Mouse (Mus musculus) hindbrain, embryonic 15.5 days (tissue): ENCODE measurements around the gene Shisal1. TPM values are rescaled to one million over a fixed set of nuclear protein-coding genes. Genes with fewer than 3 reads are reported as not detected.

Experiments used
- ATAC-seq: fragments of 200-750 bp; cut with Nextera tagmentation; 2 replicates; pipeline ENCODE4 v1.8.0; 2017; ENCODE audit warnings: low read depth, moderate number of reproducible peaks, moderate TSS enrichment; ENCODE audit not compliant: low FRiP score
- H3K27ac ChIP-seq: fragments of 300-500 bp; sonication (generic); replicated peaks from 2 replicates; pipeline ENCODE4 v1.5.1; 2015; ENCODE audit warnings: mild to moderate bottlenecking, inconsistent platforms
- H3K27me3 ChIP-seq: fragments of 300-500 bp; sonication (generic); 2 replicates; pipeline ENCODE4 v1.6.1; 2015; ENCODE audit warnings: control low read depth, inconsistent platforms
- H3K36me3 ChIP-seq: fragments of 300-500 bp; sonication (generic); 2 replicates; pipeline ENCODE4 v1.6.1; 2015; ENCODE audit warnings: control low read depth, inconsistent platforms
- H3K4me1 ChIP-seq: fragments of 300-500 bp; sonication (generic); replicated peaks from 2 replicates; pipeline ENCODE4 v1.6.1; 2015; ENCODE audit warnings: control low read depth, inconsistent platforms
- H3K4me2 ChIP-seq: fragments of 300-500 bp; sonication (generic); 2 replicates; pipeline ENCODE4 v1.6.1; 2015; ENCODE audit warnings: moderate library complexity, mild to moderate bottlenecking, inconsistent platforms
- H3K4me3 ChIP-seq: fragments of 300-500 bp; sonication (generic); 2 replicates; pipeline ENCODE4 v1.5.1; 2015; ENCODE audit warnings: mild to moderate bottlenecking, inconsistent platforms
- H3K9ac ChIP-seq: fragments of 300-500 bp; sonication (generic); 2 replicates; pipeline ENCODE4 v1.6.1; 2015; ENCODE audit warnings: inconsistent platforms
- H3K9me3 ChIP-seq: fragments of 300-500 bp; sonication (generic); 2 replicates; pipeline ENCODE4 v1.6.1; 2016; ENCODE audit warnings: control low read depth, inconsistent platforms
- WGBS: fragments of 180-500 bp; shearing (Covaris S2); methylation state at CpG from one replicate; pipeline ENCODE4 v1.1.7; 2015; 5-methylcytosine and 5-hydroxymethylcytosine counted together
- polyA plus RNA-seq: library from polyadenylated mRNA; unstranded; fragments of >200 nt; fragmentation: Nextera tagmentation; extraction: Ambion mirVana; gene quantifications from 2 replicates; pipeline ENCODE4 v1.2.1, GENCODE M21; 2015

Gene Shisal1
- polyA plus RNA-seq, 1 experiment from 2014 or later: 14.1 TPM

DNA sequence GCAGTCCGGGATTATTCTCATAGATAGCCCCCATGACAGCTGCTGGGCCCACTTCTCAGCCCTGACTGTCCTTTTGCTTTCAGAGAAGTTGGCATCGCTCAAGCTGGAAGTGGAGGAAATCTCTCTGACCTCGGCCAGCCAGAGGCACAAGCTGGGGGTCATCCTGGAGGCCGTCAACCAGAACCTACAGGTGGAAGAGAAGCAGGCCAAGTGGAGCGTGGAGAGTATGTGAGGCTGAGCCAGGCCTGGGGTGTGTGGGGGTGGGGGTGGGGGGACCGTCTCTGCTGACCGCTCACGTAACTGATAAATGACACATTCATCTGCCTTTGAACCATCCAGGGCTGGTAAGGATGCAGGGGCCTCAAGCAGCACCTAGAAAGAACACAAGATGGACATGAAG is 117.0 kb downstream of the Shisal1 start:
- Histone ChIP-seq H3K9ac (no peak overlapping the region), H3K27ac (no peak overlapping the region), H3K27me3 (no peaks in the 10 kb centered on the region), H3K4me2 (no peak overlapping the region), H3K4me3 (no peak overlapping the region), H3K36me3 (no peaks in the 10 kb centered on the region), H3K9me3 (no peaks in the 10 kb centered on the region), H3K4me1 (no peaks in the 10 kb centered on the region)
- 89% methylated on average over 8 of the region's 8 CpGs for WGBS
- no peak for ATAC-seq

Other genes starting within 250 kb of the Shisal1 start
- gene Parvb, start 215.1 kb downstream of the Shisal1 start, polyA plus RNA-seq: 3.7 and 5.5 TPM in 2 replicates
- gene Parvg, start 123.1 kb downstream of the Shisal1 start, polyA plus RNA-seq: 1.0 and 1.8 TPM in 2 replicates
- 59.9 and 66.1 TPM in 2 replicates for gene Rtl6, start 110.7 kb upstream of the Shisal1 start, polyA plus RNA-seq
- gene Prr5, start 222.5 kb upstream of the Shisal1 start, polyA plus RNA-seq: 27.1 and 31.3 TPM in 2 replicates